Mouse (Mus musculus): Measurements from ENCODE around the gene Uspl1. TPM values are rescaled to one million over a fixed set of nuclear protein-coding genes. Genes with fewer than 3 reads are reported as not detected.

Gene Uspl1
- polyA plus RNA-seq, 1 experiment from 2014 or later, result 65.7 TPM

DNA sequence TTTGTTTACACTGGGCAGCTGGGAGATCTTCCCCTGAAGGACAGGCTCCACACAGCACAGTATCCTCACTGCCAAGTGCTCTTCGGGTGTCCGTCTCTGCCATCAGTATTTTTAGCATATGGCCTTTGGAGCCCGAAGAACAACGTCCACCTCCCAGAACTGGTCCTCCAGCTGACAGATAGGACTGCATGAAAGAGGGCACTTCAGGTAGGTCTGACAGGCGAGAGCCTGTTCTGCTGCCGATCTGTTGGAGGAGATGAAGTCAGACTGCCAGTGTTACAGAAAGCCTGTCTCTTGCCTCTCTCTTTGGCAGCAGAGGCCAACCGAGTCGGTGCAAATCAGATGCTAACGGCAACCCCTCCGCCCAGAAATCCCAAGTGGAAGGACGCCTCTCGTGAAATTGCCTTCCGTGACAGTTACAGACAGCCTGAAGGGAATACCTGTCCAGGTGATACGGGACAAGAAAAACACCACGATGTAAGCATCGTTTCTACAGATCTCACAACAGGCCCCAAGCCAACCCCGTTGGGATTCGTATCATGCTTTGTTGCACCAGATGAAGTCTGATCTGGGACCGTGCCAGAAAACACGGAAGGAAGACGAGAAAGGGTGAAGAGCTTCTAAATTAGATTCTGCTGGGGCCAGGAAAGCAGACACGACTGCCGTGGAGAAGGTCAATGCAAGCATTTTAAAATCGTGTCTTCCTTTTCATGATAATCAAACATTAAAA is 53.2 kb downstream of the Uspl1 start:
- no peaks in the 10 kb centered on the region for H3K4me1 ChIP-seq (replicated peaks; ENCODE audit: control insufficient read depth, insufficient read depth, low read length)
- DNase-seq (ENCODE audit: low spot score) (no peak), ATAC-seq (ENCODE audit: low FRiP score) (no peak)
- no peaks in the 10 kb centered on the region for H3K27me3 ChIP-seq (ENCODE audit: control insufficient read depth, insufficient read depth, low read length)
- no peaks in the 10 kb centered on the region; the same call in 1 of the 2 replicates for H3K9me3 ChIP-seq (ENCODE audit: control insufficient read depth, low read length)
- H3K27ac ChIP-seq, result no peak overlapping the region
- no peak overlapping the region for H3K9ac ChIP-seq
- 77% methylated on average over 24 of the region's 24 CpGs for WGBS
- H3K36me3 ChIP-seq (replicated peaks; ENCODE audit: control insufficient read depth, insufficient read depth), result no peaks in the 10 kb centered on the region
- H3K4me2 ChIP-seq (replicated peaks), result no peak overlapping the region
- no peak overlapping the region for H3K4me3 ChIP-seq (replicated peaks; ENCODE audit: low read length)

DNA sequence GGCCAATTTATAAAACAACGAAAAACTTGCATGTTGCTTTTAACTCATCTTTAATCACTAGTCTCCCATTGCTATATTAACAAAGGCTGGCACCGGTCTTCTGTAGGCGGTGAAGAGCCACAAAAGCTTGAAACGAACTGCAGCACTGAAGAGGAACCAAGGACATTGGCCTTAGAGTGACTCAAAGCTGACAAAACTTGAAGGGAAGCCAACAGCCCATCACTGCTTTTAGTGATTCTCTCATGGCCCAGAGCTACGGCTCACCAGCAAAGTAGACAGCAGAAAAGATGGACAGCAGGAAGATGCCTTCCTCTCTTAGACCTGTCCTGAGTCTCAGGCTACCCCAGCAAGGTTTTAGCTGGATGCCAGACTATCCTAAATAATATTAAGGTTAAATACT is 58.3 kb downstream of the Uspl1 start:
- 89% methylated on average over 5 of the region's 5 CpGs for WGBS

DNA sequence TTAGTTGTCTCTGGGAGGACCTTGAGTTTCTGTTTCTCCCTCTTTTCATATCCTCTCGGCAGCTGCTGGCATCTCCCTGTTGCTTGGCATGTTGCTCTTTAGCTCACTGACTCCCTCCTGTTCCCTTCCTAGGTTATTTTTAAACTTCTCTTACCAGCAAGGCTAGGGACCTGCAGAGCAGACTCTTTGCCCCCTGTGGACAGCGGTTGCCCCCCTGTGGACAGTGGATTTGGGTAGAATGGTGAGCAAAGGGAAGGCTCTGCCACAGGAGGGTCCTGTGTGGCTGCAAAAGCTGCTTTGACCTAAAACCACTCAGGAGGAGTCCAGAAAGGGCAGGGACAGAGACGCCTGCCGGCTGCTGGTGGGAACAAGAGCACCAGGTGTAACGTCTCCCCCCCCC is 58.9 kb downstream of the Uspl1 start:
- ATAC-seq (ENCODE audit: low FRiP score) (no peak), DNase-seq (ENCODE audit: low spot score) (no peak)
- no peaks in the 10 kb centered on the region; the same call in 1 of the 2 replicates for H3K9me3 ChIP-seq (ENCODE audit: control insufficient read depth, low read length)
- H3K27me3 ChIP-seq (ENCODE audit: control insufficient read depth, insufficient read depth, low read length), result no peaks in the 10 kb centered on the region
- H3K4me2 ChIP-seq (replicated peaks), result no peak overlapping the region
- H3K36me3 ChIP-seq (replicated peaks; ENCODE audit: control insufficient read depth, insufficient read depth), result no peaks in the 10 kb centered on the region
- no peak overlapping the region for H3K27ac ChIP-seq
- H3K4me1 ChIP-seq (replicated peaks; ENCODE audit: control insufficient read depth, insufficient read depth, low read length), result no peaks in the 10 kb centered on the region
- WGBS, result 48% methylated on average over 5 of the region's 5 CpGs
- H3K4me3 ChIP-seq (replicated peaks; ENCODE audit: low read length), result no peak overlapping the region
- H3K9ac ChIP-seq, result no peak overlapping the region

More for the DNA sequence above, 58.3 kb downstream of the Uspl1 start:
- Histone ChIP-seq H3K27me3 (ENCODE audit: control insufficient read depth, insufficient read depth, low read length) (no peaks in the 10 kb centered on the region), H3K4me2 (replicated peaks) (no peak overlapping the region), H3K9ac (no peak overlapping the region), H3K4me1 (replicated peaks; ENCODE audit: control insufficient read depth, insufficient read depth, low read length) (no peaks in the 10 kb centered on the region), H3K27ac (no peak overlapping the region), H3K36me3 (replicated peaks; ENCODE audit: control insufficient read depth, insufficient read depth) (no peaks in the 10 kb centered on the region), H3K4me3 (replicated peaks; ENCODE audit: low read length) (no peak overlapping the region), H3K9me3 (ENCODE audit: control insufficient read depth, low read length) (no peaks in the 10 kb centered on the region; the same call in 1 of the 2 replicates)
- DNase-seq (ENCODE audit: low spot score) (no peak), ATAC-seq (ENCODE audit: low FRiP score) (no peak)

DNA sequence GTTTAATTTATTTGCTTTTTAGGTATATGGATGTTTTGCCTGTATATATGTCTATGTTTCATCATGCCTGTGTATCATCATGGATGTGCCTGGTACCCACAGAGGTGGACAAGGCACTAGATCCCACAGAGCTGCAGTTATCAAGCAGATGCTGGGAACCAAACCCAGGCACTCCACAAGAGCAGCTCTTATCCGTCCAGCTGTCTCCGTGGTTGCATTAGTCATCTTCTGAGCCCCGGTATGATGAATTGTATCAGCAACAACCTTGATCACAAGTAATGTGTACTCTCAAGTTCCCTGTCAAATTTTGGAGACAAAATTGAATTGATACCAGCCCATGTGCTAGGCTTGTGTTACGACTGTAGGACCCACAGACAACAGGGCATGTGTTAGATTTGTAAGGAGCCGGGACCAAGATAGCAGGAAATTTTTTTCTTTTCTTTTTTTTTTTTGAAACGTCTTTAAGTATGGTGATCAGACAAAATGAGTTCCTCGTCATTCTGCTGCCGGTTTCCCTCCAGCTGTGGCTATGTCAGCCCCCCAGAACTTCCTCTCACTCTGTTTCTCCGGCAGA is 61.3 kb downstream of the Uspl1 start:
- WGBS, result 56% methylated on average over 9 of the region's 9 CpGs
- H3K4me2 ChIP-seq (replicated peaks), result peak overlapping the region; percentile 35
- no peaks in the 10 kb centered on the region; the same call in 1 of the 2 replicates for H3K9me3 ChIP-seq (ENCODE audit: control insufficient read depth, low read length)
- H3K4me3 ChIP-seq (replicated peaks; ENCODE audit: low read length), result no peak overlapping the region
- H3K27me3 ChIP-seq (ENCODE audit: control insufficient read depth, insufficient read depth, low read length), result no peaks in the 10 kb centered on the region
- no peak overlapping the region for H3K27ac ChIP-seq
- ATAC-seq (ENCODE audit: low FRiP score), result no peak
- H3K4me1 ChIP-seq (replicated peaks; ENCODE audit: control insufficient read depth, insufficient read depth, low read length), result no peaks in the 10 kb centered on the region
- no peak overlapping the region for H3K9ac ChIP-seq
- no peak for DNase-seq (ENCODE audit: low spot score)
- H3K36me3 ChIP-seq (replicated peaks; ENCODE audit: control insufficient read depth, insufficient read depth), result no peaks in the 10 kb centered on the region

DNA sequence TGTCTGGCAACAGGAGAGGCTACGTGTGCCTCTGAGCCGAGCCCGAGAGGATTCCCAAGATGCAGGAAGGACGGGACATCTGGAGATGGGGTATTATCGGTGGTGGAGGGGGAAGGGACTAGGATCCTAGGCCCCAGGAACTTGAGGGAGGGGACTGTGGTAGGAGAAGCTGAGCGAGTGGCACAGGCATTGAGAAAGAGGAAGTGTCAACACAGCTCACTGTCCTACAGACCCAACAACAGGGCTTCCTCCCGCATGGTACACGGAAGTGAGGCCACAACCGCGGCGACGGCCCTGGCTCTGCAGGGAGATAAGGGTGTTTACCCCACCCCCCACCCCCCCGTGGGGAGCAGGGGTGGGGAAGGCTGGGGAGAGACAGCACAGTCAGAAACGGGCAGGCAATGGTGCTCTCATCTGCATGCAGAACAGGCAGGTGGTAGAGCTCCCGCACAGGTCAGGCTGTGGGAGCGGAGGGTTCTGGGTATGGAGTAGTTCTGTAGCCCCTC is 61.9 kb downstream of the Uspl1 start:
- H3K36me3 ChIP-seq (replicated peaks; ENCODE audit: control insufficient read depth, insufficient read depth), result no peaks in the 10 kb centered on the region
- H3K9ac ChIP-seq, result no peak overlapping the region
- H3K4me2 ChIP-seq (replicated peaks), result peak overlapping the region; percentile 35
- no peaks in the 10 kb centered on the region; the same call in 1 of the 2 replicates for H3K9me3 ChIP-seq (ENCODE audit: control insufficient read depth, low read length)
- H3K4me3 ChIP-seq (replicated peaks; ENCODE audit: low read length), result no peak overlapping the region
- H3K27ac ChIP-seq, result no peak overlapping the region
- DNase-seq (ENCODE audit: low spot score), result no peak
- ATAC-seq (ENCODE audit: low FRiP score), result peak; percentile 48; the same call in 1 of the 2 replicates
- 19% methylated on average over 15 of the region's 16 CpGs for WGBS
- no peaks in the 10 kb centered on the region for H3K27me3 ChIP-seq (ENCODE audit: control insufficient read depth, insufficient read depth, low read length)
- H3K4me1 ChIP-seq (replicated peaks; ENCODE audit: control insufficient read depth, insufficient read depth, low read length), result no peaks in the 10 kb centered on the region

DNA sequence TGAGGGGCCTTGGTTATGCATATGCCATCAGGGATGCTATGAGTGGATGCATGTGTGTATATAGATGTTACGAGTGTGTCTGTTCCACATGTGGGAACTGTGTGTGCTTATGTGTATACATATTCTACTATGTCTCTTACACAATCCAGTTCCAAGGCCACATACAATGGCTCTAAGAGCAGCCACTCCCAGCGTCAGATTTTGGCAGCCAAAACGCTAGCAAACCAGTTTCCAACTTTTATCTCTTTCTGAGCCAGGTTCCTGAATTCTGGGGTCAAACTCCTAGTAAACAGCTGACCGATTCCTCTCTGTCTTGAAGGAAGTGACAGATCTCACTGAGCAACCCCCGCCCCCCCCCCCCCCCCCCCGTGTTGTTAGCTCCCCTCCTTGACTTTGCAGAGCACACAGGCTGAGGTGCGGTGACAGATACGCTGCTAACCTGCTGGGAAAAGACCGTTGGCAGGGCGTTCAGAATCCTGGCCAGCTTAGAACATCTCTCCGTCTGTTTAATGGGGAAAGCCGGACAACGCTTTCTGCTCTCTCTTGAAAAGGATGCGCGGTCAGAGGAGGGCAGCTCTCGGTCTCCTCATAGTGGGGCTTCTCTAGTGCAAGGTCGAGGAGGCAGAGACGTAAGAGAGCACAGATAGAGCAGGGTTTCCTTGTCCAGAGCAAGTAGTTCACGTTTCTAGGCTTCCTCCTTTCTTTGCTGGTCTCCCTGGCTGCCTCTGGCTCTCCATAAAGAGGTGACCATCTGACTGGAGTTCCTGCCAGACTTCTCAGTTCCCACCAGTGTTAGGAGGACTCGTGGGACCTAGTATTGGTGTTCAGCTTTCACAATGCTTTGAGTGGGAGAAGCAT is 63.1 kb downstream of the Uspl1 start:
- H3K4me2 ChIP-seq (replicated peaks), result no peak overlapping the region
- no peak overlapping the region for H3K27ac ChIP-seq

DNA sequence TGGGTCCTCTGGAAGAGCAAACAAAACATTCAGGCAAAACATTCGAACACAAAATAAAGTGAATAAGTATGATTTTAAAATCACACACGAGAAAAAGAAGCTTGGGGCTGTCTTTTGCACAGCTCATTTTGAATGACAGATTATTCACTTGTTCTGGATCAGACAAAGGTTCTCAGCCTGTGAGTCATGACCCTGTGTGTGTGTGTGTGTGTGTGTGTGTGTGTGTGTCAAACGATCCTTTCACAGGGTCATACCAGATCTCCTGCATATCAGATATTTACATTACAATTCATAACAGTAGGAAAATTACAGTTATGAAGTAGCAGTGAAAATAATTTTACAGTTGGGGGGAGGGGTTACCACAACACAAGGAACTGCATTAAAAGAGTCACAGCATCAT is 68.2 kb downstream of the Uspl1 start:
- ATAC-seq (ENCODE audit: low FRiP score), result no peak
- H3K4me2 ChIP-seq (replicated peaks), result no peak overlapping the region
- no peaks in the 10 kb centered on the region for H3K27me3 ChIP-seq (ENCODE audit: control insufficient read depth, insufficient read depth, low read length)
- no peak overlapping the region for H3K9ac ChIP-seq
- H3K36me3 ChIP-seq (replicated peaks; ENCODE audit: control insufficient read depth, insufficient read depth), result no peaks in the 10 kb centered on the region
- H3K9me3 ChIP-seq (ENCODE audit: control insufficient read depth, low read length), result no peaks in the 10 kb centered on the region
- no peak for DNase-seq (ENCODE audit: low spot score)
- H3K4me1 ChIP-seq (replicated peaks; ENCODE audit: control insufficient read depth, insufficient read depth, low read length), result no peaks in the 10 kb centered on the region
- WGBS, result 79% methylated on average over 3 of the region's 3 CpGs
- H3K4me3 ChIP-seq (replicated peaks; ENCODE audit: low read length), result no peak overlapping the region
- H3K27ac ChIP-seq, result no peak overlapping the region

More for the DNA sequence above, 63.1 kb downstream of the Uspl1 start:
- Histone ChIP-seq H3K9ac (no peak overlapping the region), H3K4me3 (replicated peaks; ENCODE audit: low read length) (no peak overlapping the region), H3K4me1 (replicated peaks; ENCODE audit: control insufficient read depth, insufficient read depth, low read length) (no peaks in the 10 kb centered on the region), H3K27me3 (ENCODE audit: control insufficient read depth, insufficient read depth, low read length) (no peaks in the 10 kb centered on the region), H3K36me3 (replicated peaks; ENCODE audit: control insufficient read depth, insufficient read depth) (no peaks in the 10 kb centered on the region), H3K9me3 (ENCODE audit: control insufficient read depth, low read length) (no peaks in the 10 kb centered on the region)
- ATAC-seq (ENCODE audit: low FRiP score) (no peak), DNase-seq (ENCODE audit: low spot score) (no peak)
- 48% methylated on average over 19 of the region's 20 CpGs for WGBS

DNA sequence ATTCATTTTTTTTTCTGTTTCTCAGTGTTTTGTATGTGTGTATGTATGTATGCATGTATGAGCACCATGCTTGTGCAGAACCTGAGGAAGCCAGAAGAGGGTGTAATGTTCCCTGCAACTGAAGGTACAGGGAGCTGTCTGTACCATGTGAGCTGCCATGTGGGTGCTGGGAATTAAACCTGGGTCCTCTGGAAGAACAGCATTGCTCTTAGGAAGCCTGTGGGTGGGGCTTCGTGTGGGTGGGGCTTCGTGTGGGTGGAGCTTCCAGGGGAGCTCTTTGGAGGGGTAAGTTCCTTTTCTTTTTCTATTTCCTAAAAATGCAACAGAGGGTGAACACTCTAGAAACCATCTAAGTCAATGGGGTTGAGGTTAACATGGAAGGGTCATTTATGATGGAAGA is 69.3 kb downstream of the Uspl1 start:
- DNase-seq (ENCODE audit: low spot score) (no peak), ATAC-seq (ENCODE audit: low FRiP score) (no peak)
- H3K27ac ChIP-seq, result no peak overlapping the region
- H3K36me3 ChIP-seq (replicated peaks; ENCODE audit: control insufficient read depth, insufficient read depth), result no peaks in the 10 kb centered on the region
- peaks cover 8% of the 10 kb centered on the region for H3K4me1 ChIP-seq (replicated peaks; ENCODE audit: control insufficient read depth, insufficient read depth, low read length)
- WGBS, result 62% methylated on average over 2 of the region's 2 CpGs
- no peak overlapping the region for H3K4me2 ChIP-seq (replicated peaks)
- H3K4me3 ChIP-seq (replicated peaks; ENCODE audit: low read length), result no peak overlapping the region
- no peaks in the 10 kb centered on the region for H3K27me3 ChIP-seq (ENCODE audit: control insufficient read depth, insufficient read depth, low read length)
- no peaks in the 10 kb centered on the region for H3K9me3 ChIP-seq (ENCODE audit: control insufficient read depth, low read length)
- no peak overlapping the region for H3K9ac ChIP-seq

DNA sequence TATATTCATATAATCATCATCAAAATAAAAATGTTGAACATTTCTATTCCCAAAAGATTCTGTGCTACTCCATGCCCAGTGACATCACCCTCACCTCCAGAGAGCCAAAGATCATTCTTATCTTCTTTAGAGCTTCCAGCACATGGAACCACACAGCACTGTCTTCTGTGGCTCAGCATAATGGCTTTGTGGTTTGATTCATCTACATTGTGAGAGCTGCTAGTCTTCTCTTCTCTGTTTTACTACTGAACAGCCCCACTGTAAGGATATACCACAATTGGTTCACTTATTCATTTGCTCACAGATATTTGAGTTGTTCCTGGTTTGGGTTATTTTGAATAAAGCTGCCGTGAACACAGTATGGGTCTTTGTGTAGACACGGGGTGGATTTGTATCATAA is 71.4 kb downstream of the Uspl1 start:
- Histone ChIP-seq H3K27ac (no peak overlapping the region), H3K27me3 (ENCODE audit: control insufficient read depth, insufficient read depth, low read length) (no peaks in the 10 kb centered on the region), H3K4me2 (replicated peaks) (no peak overlapping the region), H3K4me3 (replicated peaks; ENCODE audit: low read length) (no peak overlapping the region), H3K9me3 (ENCODE audit: control insufficient read depth, low read length) (no peaks in the 10 kb centered on the region), H3K9ac (no peak overlapping the region), H3K36me3 (replicated peaks; ENCODE audit: control insufficient read depth, insufficient read depth) (no peaks in the 10 kb centered on the region), H3K4me1 (replicated peaks; ENCODE audit: control insufficient read depth, insufficient read depth, low read length) (peaks cover 16% of the 10 kb centered on the region)
- ATAC-seq (ENCODE audit: low FRiP score), result no peak
- no peak for DNase-seq (ENCODE audit: low spot score)
- 84% methylated on average over 2 of the region's 2 CpGs for WGBS

Measured in hindbrain, embryonic 14.5 days (tissue).